Comparison of ENCODE assay signal across 10 mouse cellular contexts in genomic region chr10:18194737-18195141, GRCm38 (mm10). TPM values are rescaled to one million over a fixed set of nuclear protein-coding genes. Genes with fewer than 3 reads are reported as not detected.
DNase-seq lines count a peak whose midpoint lies in the region; ATAC-seq and TF ChIP-seq lines count a peak whose summit lies in the region.
"Had no signal": no experiment of that assay in that cellular context is flagged by ENCODE, and none has a peak within 500 bp of the region (broad histone marks: within the 10 kb centered on the region; RNA-seq: fewer than 3 reads in every experiment).

No protein-coding gene starts in this region.

- WGBS in kidney, postnatal 0 days, result 34% methylated on average over 14 of the region's 14 CpGs

- no peak overlapping the region for H3K9ac ChIP-seq in kidney, postnatal 0 days (ENCODE audit: low read depth, low read length)
- H3K9ac ChIP-seq: heart, embryonic 15.5 days had no signal

- ATAC-seq in kidney, postnatal 0 days (replicated peaks; ENCODE audit: low FRiP score, low read depth), result 0 out of 2 replicates have a peak, but pooled peaks have one; percentile 38
- ATAC-seq in erythroblast, adult 5-6 weeks (replicated peaks; ENCODE audit: low FRiP score, poor library complexity, severe bottlenecking), result no peak

- H3K4me3 ChIP-seq in kidney, postnatal 0 days (replicated peaks; ENCODE audit: low read depth, low read length), result no peak overlapping the region
- H3K4me3 ChIP-seq: heart, embryonic 15.5 days had no signal

- H3K36me3 ChIP-seq in kidney, postnatal 0 days (ENCODE audit: insufficient read depth, low read length), result no peaks in the 10 kb centered on the region
- H3K36me3 ChIP-seq: heart, embryonic 15.5 days had no signal

- TF ChIP-seq CTCF in kidney, postnatal 0 days (IDR thresholded peaks at IDR 0.05; ENCODE audit: low read depth), result no peak

- no peak overlapping the region for H3K27ac ChIP-seq in kidney, postnatal 0 days
- H3K27ac ChIP-seq: heart, embryonic 15.5 days had no signal

- no peak overlapping the region; the same call in 1 of the 2 replicates for H3K4me2 ChIP-seq in kidney, postnatal 0 days (ENCODE audit: low read length)
- H3K4me2 ChIP-seq: heart, embryonic 15.5 days had no signal

- H3K9me3 ChIP-seq in kidney, postnatal 0 days (replicated peaks; ENCODE audit: low read length), result no peaks in the 10 kb centered on the region
- H3K9me3 ChIP-seq: heart, embryonic 15.5 days had no signal

- peak; percentile 89 for DNase-seq in R1 (ENCODE audit: low read depth, low spot score)
- DNase-seq in embryo, embryonic 10.5 days (ENCODE audit: low spot score), result peak; percentile 40
- DNase-seq in kidney, postnatal 0 days (ENCODE audit: low spot score), result peak; percentile 44
- DNase-seq in lung, postnatal 25 days (ENCODE audit: low spot score), result peak; percentile 50
- DNase-seq in gastrocnemius, postnatal 25 days, result no peak
- no peak for DNase-seq in adrenal gland, postnatal 4 days (ENCODE audit: low spot score in 2 of 2)
- DNase-seq in ovary, postnatal 14 days (ENCODE audit: low spot score), result no peak
- DNase-seq: right cerebral cortex, postnatal 4 days had no signal

- no peaks in the 10 kb centered on the region for H3K27me3 ChIP-seq in kidney, postnatal 0 days (ENCODE audit: insufficient read depth, low read length)
- H3K27me3 ChIP-seq: heart, embryonic 15.5 days had no signal

- no peaks in the 10 kb centered on the region for H3K4me1 ChIP-seq in kidney, postnatal 0 days (replicated peaks; ENCODE audit: insufficient read depth, low read length)

RNA-seq across cellular contexts. Expression of gene Ect2l, which starts 16.0 kb away (rescaled TPM):
- polyA plus RNA-seq in kidney, postnatal 0 days (2015; fragmentation: Nextera tagmentation; extraction: Ambion mirVana), result 0.17 and 0.19 TPM in 2 replicates
- not detected for total RNA-seq in gastrocnemius, postnatal 25 days (2021)
- under 1 TPM in 1 of 2 experiments, not detected in 1; 0.31 TPM for total RNA-seq in adrenal gland, postnatal 4 days (2021)
- total RNA-seq in erythroblast, adult 5-6 weeks (2015; ENCODE audit: low replicate concordance), result not detected in 2 replicates
- total RNA-seq in erythroblast, adult 5-6 weeks (2017; ENCODE audit: low replicate concordance), result not detected in 2 replicates

RNA-seq across cellular contexts. Expression of gene Ccdc28a, which starts 40.1 kb away (rescaled TPM):
- polyA plus RNA-seq in kidney, postnatal 0 days (2015; fragmentation: Nextera tagmentation; extraction: Ambion mirVana), result 16.5 and 19.3 TPM in 2 replicates
- total RNA-seq in gastrocnemius, postnatal 25 days (2021), result 1 to 10 TPM; 6.9 TPM
- 10 to 100 TPM; 10.3 to 10.7 TPM for total RNA-seq in adrenal gland, postnatal 4 days (2021)
- 19.6 and 21.1 TPM in 2 replicates for total RNA-seq in erythroblast, adult 5-6 weeks (2015; ENCODE audit: low replicate concordance)
- 8.5 and 11.6 TPM in 2 replicates for total RNA-seq in erythroblast, adult 5-6 weeks (2017; ENCODE audit: low replicate concordance)

Comparison
In these comparisons a context has a peak if more than half of its experiments do, and no peak if none do; other contexts are left out.
1. DNase-seq: peak in R1 (single experiment), embryo, embryonic 10.5 days (single experiment), kidney, postnatal 0 days (single experiment) and lung, postnatal 25 days (single experiment); none in gastrocnemius, postnatal 25 days (single experiment), adrenal gland, postnatal 4 days (0 of 2) and ovary, postnatal 14 days (single experiment).